Mouse (Mus musculus) liver, postnatal 0 days (tissue): ENCODE data around the gene Tnnt3. TPM values are rescaled to one million over a fixed set of nuclear protein-coding genes. Genes with fewer than 3 reads are reported as not detected.

Experiments used
- ATAC-seq: fragments of 200-750 bp; cut with Nextera tagmentation; 2 replicates; pipeline ENCODE4 v1.8.0; 2017; ENCODE audit warnings: mild to moderate bottlenecking, moderate library complexity
- DNase-seq: peaks from one replicate; pipeline ENCODE4 v3.0.0-alpha.2; 2016
- H3K27ac ChIP-seq: fragments of 300-500 bp; sonication (generic); 2 replicates; pipeline ENCODE4 v1.5.1; 2014; ENCODE audit warnings: antibody characterized with exemption, moderate library complexity, mild to moderate bottlenecking, low read depth
- H3K27me3 ChIP-seq: fragments of 300-500 bp; sonication (generic); 2 replicates; pipeline ENCODE4 v1.6.1; 2014; ENCODE audit warnings: low read length, control low read depth, mixed read lengths; ENCODE audit not compliant: insufficient read depth
- H3K36me3 ChIP-seq: fragments of 300-500 bp; sonication (generic); replicated peaks from 2 replicates; pipeline ENCODE4 v1.6.1; 2014; ENCODE audit warnings: mild to moderate bottlenecking, control low read depth, low read length, moderate library complexity, mixed read lengths; ENCODE audit not compliant: insufficient read depth
- H3K4me1 ChIP-seq: fragments of 300-500 bp; sonication (generic); 2 replicates; pipeline ENCODE4 v1.6.1; 2014; ENCODE audit warnings: antibody characterized with exemption, mild to moderate bottlenecking, control low read depth; ENCODE audit not compliant: insufficient read depth
- H3K4me2 ChIP-seq: fragments of 300-500 bp; sonication (generic); 2 replicates; pipeline ENCODE4 v1.6.1; 2014; ENCODE audit warnings: low read depth, mild to moderate bottlenecking, low read length, moderate library complexity, mixed read lengths
- H3K4me3 ChIP-seq: fragments of 300-500 bp; sonication (generic); 2 replicates; pipeline ENCODE4 v1.5.1; 2014; ENCODE audit warnings: low read depth, low read length
- H3K9ac ChIP-seq: fragments of 300-500 bp; sonication (generic); replicated peaks from 2 replicates; pipeline ENCODE4 v1.6.1; 2014; ENCODE audit warnings: mild to moderate bottlenecking, moderate library complexity
- H3K9me3 ChIP-seq: fragments of 300-500 bp; sonication (generic); 2 replicates; pipeline ENCODE4 v1.6.1; 2016; ENCODE audit warnings: mild to moderate bottlenecking, control low read depth, low read length, mixed read lengths
- CTCF ChIP-seq: sonication (generic); IDR thresholded peaks from 2 replicates; pipeline ENCODE4 v1.5.1; 2016; ENCODE audit warnings: antibody characterized with exemption, low read depth
- EP300 ChIP-seq: IDR thresholded peaks from 2 replicates; pipeline ENCODE4 v1.6.1; 2016; ENCODE audit warnings: antibody characterized with exemption, low read depth, mild to moderate bottlenecking
- WGBS: fragments of 180-500 bp; shearing (Covaris S2); extraction: QIAGEN DNeasy Blood & Tissue Kit; methylation state at CpG from one replicate; pipeline ENCODE4 v1.1.7; 2014; ENCODE audit not compliant: insufficient replicate concordance; 5-methylcytosine and 5-hydroxymethylcytosine counted together
- polyA plus RNA-seq: library from polyadenylated mRNA; unstranded; fragments of >200 nt; fragmentation: Nextera tagmentation; extraction: Ambion mirVana; gene quantifications from 2 replicates; pipeline ENCODE4 v1.2.1, GENCODE M21; 2015

The Tnnt3 gene
- polyA plus RNA-seq, 1 experiment from 2014 or later, result 3.6 TPM

DNA sequence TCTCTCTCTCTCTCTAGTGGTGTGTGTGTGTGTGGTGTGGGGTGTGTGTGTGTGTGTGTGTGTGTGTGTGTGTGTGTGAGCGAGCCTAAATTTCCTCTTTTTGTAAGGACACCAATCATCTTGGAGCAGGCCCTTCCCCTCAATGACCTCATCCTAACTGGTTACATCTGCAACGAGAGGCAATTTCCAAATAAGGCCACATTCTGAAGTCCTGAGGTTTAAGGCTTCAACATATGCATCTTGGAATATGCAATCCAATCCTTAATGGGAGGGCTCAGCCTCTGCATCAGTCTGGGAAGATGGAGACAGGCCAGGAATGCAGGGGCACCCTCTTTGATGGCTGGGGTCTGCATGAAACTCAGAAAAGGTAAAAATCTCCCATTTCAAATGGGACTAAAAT lies 40.6 kb upstream of the Tnnt3 start:
- no peaks in the 10 kb centered on the region for H3K27me3 ChIP-seq
- no peak overlapping the region for H3K9ac ChIP-seq
- no peak overlapping the region for H3K4me2 ChIP-seq
- WGBS, result 40% methylated on average over 2 of the region's 2 CpGs
- DNase-seq, result no peak
- H3K4me3 ChIP-seq, result no peak overlapping the region
- no peaks in the 10 kb centered on the region for H3K36me3 ChIP-seq
- peaks cover 10% of the 10 kb centered on the region for H3K4me1 ChIP-seq
- ATAC-seq, result peak; percentile 51
- no peaks in the 10 kb centered on the region for H3K9me3 ChIP-seq
- H3K27ac ChIP-seq, result 0 out of 2 replicates have a peak overlapping the region, but pooled peaks have one; percentile 44
- TF ChIP-seq CTCF (no peak), EP300 (no peak)

DNA sequence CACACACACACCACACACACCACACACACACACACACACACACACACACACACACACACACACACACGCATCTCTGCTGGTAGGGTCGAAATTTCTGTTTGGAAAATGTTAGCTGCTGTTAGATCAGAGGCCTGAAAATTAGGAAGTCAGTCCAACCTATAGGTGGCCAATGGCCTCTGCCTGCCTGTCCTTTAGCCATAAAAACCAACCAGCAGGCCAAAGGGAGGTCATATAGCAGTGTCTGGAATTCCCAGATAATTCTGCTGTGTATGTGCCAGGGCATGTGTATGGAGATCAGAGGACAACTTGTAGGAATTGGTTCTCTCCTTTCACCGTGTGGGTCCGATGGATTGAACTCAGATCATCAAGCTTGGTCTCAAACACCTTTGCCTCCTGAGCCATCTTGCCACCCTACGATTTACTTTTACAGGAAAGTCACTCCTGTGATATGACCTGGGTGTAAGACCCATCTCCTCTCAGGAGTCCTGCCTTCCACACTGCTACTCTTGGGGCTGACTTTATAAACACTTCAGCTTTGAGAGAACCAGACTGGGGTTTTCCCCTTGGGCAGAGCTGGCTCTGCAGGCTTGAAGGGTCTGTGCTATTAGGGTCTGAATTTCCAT lies 39.8 kb upstream of the Tnnt3 start:
- 76% methylated on average over 5 of the region's 5 CpGs for WGBS
- Histone ChIP-seq H3K9ac (no peak overlapping the region), H3K4me1 (peaks cover 10% of the 10 kb centered on the region), H3K9me3 (no peaks in the 10 kb centered on the region), H3K27me3 (no peaks in the 10 kb centered on the region), H3K4me2 (no peak overlapping the region), H3K36me3 (no peaks in the 10 kb centered on the region), H3K4me3 (no peak overlapping the region), H3K27ac (no peak overlapping the region)
- no peak for DNase-seq
- ATAC-seq, result no peak
- TF ChIP-seq CTCF (no peak), EP300 (no peak)

DNA sequence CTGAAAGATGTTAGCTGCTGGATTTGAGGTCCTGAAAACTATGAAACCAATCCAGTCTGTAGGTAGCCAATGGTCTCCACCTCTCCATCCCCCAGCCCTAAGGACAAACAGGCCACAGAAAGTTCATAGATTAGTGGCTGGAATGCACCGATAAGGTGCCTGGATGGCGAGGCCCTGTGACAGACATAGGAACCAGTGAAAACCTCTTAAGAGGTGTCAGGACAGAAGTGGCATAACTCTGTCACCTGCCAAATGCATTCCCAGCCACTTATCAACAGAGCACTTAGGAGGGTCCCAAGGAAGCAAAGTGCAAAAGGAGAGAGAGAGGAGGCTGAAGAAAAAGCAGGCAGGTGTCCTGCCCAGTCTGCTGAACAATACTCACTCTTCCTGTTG lies 39.3 kb upstream of the Tnnt3 start:
- no peak for TF ChIP-seq CTCF
- no peak for TF ChIP-seq EP300
- Histone ChIP-seq H3K4me2 (no peak overlapping the region), H3K9me3 (no peaks in the 10 kb centered on the region), H3K27me3 (no peaks in the 10 kb centered on the region), H3K4me3 (no peak overlapping the region), H3K9ac (no peak overlapping the region), H3K4me1 (peaks cover 10% of the 10 kb centered on the region), H3K27ac (no peak overlapping the region), H3K36me3 (no peaks in the 10 kb centered on the region)
- ATAC-seq (no peak), DNase-seq (no peak)
- WGBS, result 51% methylated on average over 2 of the region's 2 CpGs

DNA sequence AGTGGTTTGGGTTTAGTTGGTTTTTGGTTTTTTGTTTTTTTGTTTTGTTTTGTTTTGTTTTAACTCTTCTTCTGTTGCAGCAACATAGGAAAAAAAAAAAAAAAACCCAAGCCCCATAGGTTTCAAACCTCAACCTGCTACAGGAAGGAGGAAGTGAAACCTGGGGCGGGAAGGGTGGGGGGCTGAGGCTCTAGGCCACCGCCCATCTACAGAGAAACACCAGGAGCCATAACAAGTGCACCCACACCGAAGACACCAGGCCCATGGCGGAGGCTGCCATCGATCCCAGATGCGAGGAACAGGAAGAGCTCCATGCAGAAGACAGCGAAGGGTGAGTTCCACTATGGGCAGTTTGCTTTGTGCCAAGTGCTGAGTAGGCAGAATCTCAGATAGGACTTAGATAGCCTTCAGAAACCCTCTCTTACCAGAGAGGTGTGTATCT lies 38.0 kb upstream of the Tnnt3 start, which contains the start of gene Lsp1:
Lsp1 (plus strand) TSS at position 174 of the 442 bp plus-strand sequence.
- no peaks in the 10 kb centered on the region for H3K9me3 ChIP-seq
- H3K27me3 ChIP-seq, result no peaks in the 10 kb centered on the region
- H3K36me3 ChIP-seq, result no peaks in the 10 kb centered on the region
- H3K4me2 ChIP-seq, result peak within 1 kb of the TSS; percentile 61
- ATAC-seq, result peak; percentile 18; the same call in 1 of the 2 replicates
- peak within 1 kb of the TSS; percentile 42 for H3K9ac ChIP-seq
- peak within 1 kb of the TSS; percentile 45 for H3K4me3 ChIP-seq
- TF ChIP-seq EP300, result no peak
- no peak for TF ChIP-seq CTCF
- peak within 1 kb of the TSS; percentile 55; the same call in 1 of the 2 replicates for H3K27ac ChIP-seq
- WGBS, result 53% methylated on average over 7 of the region's 7 CpGs
- H3K4me1 ChIP-seq, result peaks cover 10% of the 10 kb centered on the region
- peak; percentile 46 for DNase-seq

DNA sequence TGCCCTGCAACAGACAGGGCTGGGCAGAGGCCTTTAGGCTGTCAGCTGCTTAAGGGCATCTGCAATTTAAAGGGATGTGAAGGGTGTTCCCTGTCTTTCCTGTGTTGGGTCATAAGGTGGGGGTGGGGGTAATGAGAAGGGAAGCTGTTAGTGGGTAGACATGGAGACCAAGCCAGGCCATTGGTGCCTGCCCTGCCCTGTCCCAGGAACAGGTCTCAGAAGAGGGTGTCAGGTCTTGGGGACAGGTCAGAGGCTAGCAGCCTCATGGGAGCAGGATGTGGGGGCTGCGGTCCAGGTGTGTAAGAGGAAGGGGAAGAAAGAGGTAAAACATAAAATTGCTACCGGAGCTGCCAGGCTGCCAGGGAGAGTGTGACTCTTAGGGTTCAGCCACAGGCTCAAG lies 37.2 kb upstream of the Tnnt3 start:
- Histone ChIP-seq H3K4me3 (peak overlapping the region; percentile 45), H3K27me3 (no peaks in the 10 kb centered on the region), H3K9me3 (no peaks in the 10 kb centered on the region), H3K4me1 (peaks cover 10% of the 10 kb centered on the region), H3K4me2 (peak overlapping the region; percentile 61), H3K9ac (peak overlapping the region; percentile 42), H3K36me3 (no peaks in the 10 kb centered on the region), H3K27ac (peak overlapping the region; percentile 55; the same call in 1 of the 2 replicates)
- WGBS, result 55% methylated on average over 2 of the region's 2 CpGs
- peak; percentile 19; the same call in 1 of the 2 replicates for ATAC-seq
- DNase-seq, result no peak
- no peak for TF ChIP-seq EP300
- TF ChIP-seq CTCF, result no peak

DNA sequence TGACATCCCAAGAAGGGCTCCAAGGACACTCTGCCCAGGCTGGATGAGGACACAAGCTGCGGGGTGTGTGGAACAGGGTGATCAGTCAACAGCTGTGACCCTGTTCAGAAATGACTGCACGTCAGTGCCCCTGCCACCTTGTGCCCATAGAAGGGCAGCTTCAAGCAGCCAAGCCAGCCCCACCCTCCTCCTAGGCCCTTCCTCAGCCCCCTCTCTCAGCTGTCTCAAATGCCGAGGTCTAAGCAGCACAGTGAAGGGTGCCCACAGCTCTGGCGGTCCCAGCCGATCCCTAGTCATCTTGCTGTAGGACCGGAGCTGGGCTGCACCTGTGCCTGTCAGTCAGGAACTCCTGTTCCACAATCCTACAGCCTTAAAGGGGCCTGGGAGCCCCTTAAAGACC lies 36.4 kb upstream of the Tnnt3 start:
- no peaks in the 10 kb centered on the region for H3K9me3 ChIP-seq
- H3K27ac ChIP-seq, result no peak overlapping the region
- H3K4me3 ChIP-seq, result peak overlapping the region; percentile 45
- ATAC-seq (no peak), DNase-seq (no peak)
- no peak overlapping the region for H3K9ac ChIP-seq
- H3K27me3 ChIP-seq, result no peaks in the 10 kb centered on the region
- H3K36me3 ChIP-seq, result no peaks in the 10 kb centered on the region
- peak overlapping the region; percentile 61 for H3K4me2 ChIP-seq
- WGBS, result 66% methylated on average over 6 of the region's 6 CpGs
- TF ChIP-seq CTCF, result no peak
- TF ChIP-seq EP300, result no peak
- H3K4me1 ChIP-seq, result peaks cover 10% of the 10 kb centered on the region
